Mouse (Mus musculus) cerebellum, adult 2 months (tissue): Measurements from ENCODE around the gene Anapc11.

Source experiments
- CTCF ChIP-seq: fragments of 200-500 bp; IDR thresholded peaks from 2 replicates; pipeline ENCODE4 v1.5.1; 2011; ENCODE audit warnings: low read depth, mild to moderate bottlenecking, control low read depth, low read length, moderate library complexity, borderline replicate concordance; ENCODE audit not compliant: insufficient read depth
- POLR2A ChIP-seq: fragments of 200-500 bp; IDR thresholded peaks from 2 replicates; pipeline ENCODE4 v1.6.1; 2011; ENCODE audit warnings: low read length, control low read depth, borderline replicate concordance; ENCODE audit not compliant: insufficient read depth

GRCm38 (mm10) chr11:120606764-120607163 is 8.5 kb downstream of the Anapc11 start:
- TF ChIP-seq CTCF (no peak), POLR2A (no peak)
